Mouse (Mus musculus) yolk sac, embryonic 10.5 days (tissue): ENCODE data around the gene Mc1r.

Experiments used
- DNase-seq: peaks from one replicate; pipeline ENCODE4 v3.0.0-alpha.2; 2017; ENCODE audit warnings: low spot score

Gene Mc1r

GRCm38 (mm10) chr8:123406786-123407185 is at the start of gene Mc1r:
TSS of gene Mc1r (plus strand) at chr8:123407107.
- DNase-seq, result no peak

- peak; percentile 73 for DNase-seq
These were observed 45.7 kb upstream of the Mc1r start for GRCm38 (mm10) chr8:123361082-123361739.

- peak; percentile 96 for DNase-seq
These were observed 33.3 kb upstream of the Mc1r start, which contains the start of gene Tcf25 for GRCm38 (mm10) chr8:123373403-123374238. TSS of gene Tcf25 (plus strand) at chr8:123373753.

- DNase-seq, result peak; percentile 94
These were observed 32.7 kb upstream of the Mc1r start for GRCm38 (mm10) chr8:123374239-123374578.

GRCm38 (mm10) chr8:123375701-123376100 is 31.2 kb upstream of the Mc1r start:
- no peak for DNase-seq

GRCm38 (mm10) chr8:123376106-123376505 is 30.8 kb upstream of the Mc1r start:
- DNase-seq, result no peak

- no peak for DNase-seq
These were observed 25.2 kb upstream of the Mc1r start for GRCm38 (mm10) chr8:123381711-123382110.

GRCm38 (mm10) chr8:123382516-123382915 is 24.4 kb upstream of the Mc1r start:
- no peak for DNase-seq

GRCm38 (mm10) chr8:123384883-123385540 is 21.9 kb upstream of the Mc1r start:
- DNase-seq, result no peak

GRCm38 (mm10) chr8:123387041-123387440 is 19.9 kb upstream of the Mc1r start:
- DNase-seq, result no peak

GRCm38 (mm10) chr8:123387801-123388200 is 19.1 kb upstream of the Mc1r start:
- DNase-seq, result no peak

- no peak for DNase-seq
These were observed 17.9 kb upstream of the Mc1r start for GRCm38 (mm10) chr8:123389026-123389425.

- no peak for DNase-seq
These were observed 8.6 kb upstream of the Mc1r start for GRCm38 (mm10) chr8:123398308-123398707.

GRCm38 (mm10) chr8:123401936-123402335 is 5.0 kb upstream of the Mc1r start:
- no peak for DNase-seq

GRCm38 (mm10) chr8:123402730-123403326 is 4.1 kb upstream of the Mc1r start:
- no peak for DNase-seq

GRCm38 (mm10) chr8:123404521-123404920 is 2.4 kb upstream of the Mc1r start:
- DNase-seq, result no peak

GRCm38 (mm10) chr8:123407612-123408011 is 705 bp downstream of the Mc1r start:
- no peak for DNase-seq

- no peak for DNase-seq
These were observed 2.0 kb downstream of the Mc1r start for GRCm38 (mm10) chr8:123408586-123409544.

- DNase-seq, result no peak
These were observed 3.2 kb downstream of the Mc1r start for GRCm38 (mm10) chr8:123410049-123410587.

GRCm38 (mm10) chr8:123410788-123411187 is 3.9 kb downstream of the Mc1r start:
- DNase-seq, result no peak

- DNase-seq, result no peak
These were observed 4.3 kb downstream of the Mc1r start, which contains the start of gene Tubb3 for GRCm38 (mm10) chr8:123411246-123411645. TSS of gene Tubb3 (plus strand) at chr8:123411424.
